Mouse (Mus musculus): Measurements from ENCODE around the gene Hfe2. TPM values are rescaled to one million over a fixed set of nuclear protein-coding genes. Genes with fewer than 3 reads are reported as not detected.

The Hfe2 gene
- polyA plus RNA-seq, 3 experiments from 2014 or later: not detected

DNA sequence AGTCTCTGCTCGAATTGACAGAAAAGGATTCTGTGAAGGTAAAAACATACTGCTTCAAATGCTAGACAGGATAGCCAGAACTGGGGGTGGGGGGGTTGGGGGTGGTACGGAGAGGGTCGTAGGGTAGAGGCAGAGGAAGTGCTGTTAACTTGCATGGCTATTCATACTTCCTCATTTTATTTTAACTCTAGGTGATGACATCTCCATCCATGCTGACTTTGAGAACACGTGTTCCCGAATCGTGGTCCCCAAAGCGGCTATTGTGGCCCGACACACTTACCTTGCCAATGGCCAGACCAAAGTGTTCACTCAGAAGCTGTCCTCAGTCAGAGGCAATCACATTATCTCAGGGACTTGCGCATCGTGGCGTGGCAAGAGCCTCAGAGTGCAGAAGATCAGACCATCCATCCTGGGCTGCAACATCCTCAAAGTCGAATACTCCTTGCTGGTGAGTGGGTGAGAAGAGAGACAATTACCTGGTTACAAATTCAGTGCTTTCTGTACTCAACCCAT is 34.5 kb downstream of the Hfe2 start:
- ATAC-seq: no peak

DNA sequence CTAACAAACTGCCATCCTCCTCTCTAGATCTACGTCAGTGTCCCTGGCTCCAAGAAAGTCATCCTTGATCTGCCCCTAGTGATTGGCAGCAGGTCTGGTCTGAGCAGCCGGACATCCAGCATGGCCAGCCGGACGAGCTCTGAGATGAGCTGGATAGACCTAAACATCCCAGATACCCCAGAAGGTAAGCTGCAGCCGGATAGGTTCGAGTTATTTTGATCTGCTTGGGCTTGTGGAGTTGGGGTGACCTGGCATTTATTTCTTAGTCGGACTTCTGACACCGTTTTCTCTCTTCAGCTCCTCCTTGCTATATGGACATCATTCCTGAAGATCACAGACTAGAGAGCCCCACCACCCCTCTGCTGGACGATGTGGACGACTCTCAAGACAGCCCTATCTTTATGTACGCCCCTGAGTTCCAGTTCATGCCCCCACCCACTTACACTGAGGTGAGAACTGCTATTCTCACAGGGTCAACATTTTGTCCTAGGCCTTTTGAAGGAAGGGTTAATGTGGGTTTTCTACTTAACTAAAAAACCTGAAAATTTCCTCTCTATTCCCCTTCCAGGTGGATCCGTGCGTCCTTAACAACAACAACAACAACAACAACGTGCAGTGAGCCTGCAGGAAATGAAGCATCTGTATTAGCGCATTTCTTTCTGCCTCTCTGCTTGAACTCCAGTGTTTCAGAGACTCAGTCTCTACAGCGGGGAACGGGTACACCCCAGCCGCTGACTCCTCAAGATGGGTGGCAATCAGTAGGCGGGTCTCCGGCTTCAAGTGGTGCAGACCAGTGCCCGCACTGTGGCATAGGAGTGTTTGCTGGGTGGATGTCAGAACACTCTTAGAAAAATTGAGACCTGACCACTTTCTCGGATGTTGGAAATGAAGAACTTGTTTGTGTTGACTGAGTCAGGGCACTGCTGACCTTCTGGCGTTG is 35.2 kb downstream of the Hfe2 start:
- no peak for ATAC-seq

DNA sequence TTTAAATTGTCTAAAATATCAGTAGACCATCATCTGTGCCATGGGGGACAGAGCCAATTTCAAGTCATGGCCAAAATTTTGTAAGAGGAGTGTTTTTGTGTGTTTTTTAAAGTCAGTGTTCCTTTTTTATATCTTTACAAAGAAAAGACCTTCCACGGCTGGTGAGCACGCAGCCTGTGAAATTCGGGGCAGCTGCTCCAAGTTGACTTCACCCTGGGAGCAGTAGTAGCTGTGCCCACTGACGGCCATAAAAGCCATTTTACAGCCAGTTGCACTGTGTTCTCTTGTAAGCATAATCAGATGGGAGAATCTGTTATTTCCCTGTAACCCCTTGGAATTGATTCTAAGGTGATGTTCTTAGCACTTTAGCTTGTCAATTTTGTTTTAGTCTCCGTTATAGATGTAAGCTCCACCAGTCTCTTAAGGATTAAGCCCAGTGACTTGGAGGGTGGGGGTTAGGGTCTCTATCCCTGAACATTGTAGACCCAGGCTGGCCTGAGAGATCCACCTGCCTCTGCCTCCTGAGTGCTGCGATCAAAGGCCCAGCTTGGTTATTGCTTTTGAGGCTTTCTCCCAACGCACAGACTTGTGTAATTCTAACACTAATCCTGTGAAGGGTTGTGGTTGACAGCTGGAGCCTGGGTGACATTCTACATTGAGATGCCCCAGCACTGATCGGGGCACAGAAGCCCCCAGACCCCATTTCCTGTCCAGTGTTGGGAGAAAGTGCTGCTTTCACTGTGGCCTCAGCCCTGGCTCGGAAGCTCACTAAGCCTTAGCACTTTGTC is 36.1 kb downstream of the Hfe2 start:
- ATAC-seq: no peak

DNA sequence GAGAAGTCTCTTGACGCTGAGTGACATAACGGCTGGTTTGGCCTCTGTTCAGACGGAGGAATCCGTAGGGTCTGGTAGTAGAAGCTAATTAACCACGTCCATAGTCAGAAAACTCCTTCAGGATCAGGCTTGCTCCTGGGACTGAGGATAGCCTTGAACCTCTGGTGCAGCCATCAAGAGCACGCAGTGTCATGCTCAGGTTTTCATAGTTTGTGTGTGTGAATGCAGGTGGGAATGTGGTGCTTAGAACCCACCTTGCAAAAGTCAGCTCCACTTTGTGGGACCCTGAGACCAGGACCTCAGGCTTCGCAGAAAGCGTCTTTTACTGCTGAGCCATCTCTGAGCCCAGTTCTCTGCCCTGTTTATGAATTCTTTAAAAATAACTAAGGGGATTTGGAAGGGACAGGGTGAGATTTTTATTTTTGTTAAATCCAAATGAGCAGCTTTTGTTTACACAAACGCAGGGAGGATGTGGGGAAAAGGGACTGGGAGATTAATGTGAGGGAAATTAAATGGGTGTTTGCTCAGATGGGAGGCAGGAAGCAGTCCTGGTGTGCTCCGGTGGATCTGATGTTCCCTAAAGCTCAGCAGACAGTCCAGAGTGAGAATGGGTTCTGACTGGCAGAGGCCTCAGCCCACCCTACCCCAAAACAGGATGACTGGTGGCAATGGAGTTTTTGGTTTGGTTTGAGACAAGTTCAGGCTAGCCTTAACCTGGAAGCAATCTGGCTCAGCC is 37.1 kb downstream of the Hfe2 start:
- ATAC-seq: no peak

DNA sequence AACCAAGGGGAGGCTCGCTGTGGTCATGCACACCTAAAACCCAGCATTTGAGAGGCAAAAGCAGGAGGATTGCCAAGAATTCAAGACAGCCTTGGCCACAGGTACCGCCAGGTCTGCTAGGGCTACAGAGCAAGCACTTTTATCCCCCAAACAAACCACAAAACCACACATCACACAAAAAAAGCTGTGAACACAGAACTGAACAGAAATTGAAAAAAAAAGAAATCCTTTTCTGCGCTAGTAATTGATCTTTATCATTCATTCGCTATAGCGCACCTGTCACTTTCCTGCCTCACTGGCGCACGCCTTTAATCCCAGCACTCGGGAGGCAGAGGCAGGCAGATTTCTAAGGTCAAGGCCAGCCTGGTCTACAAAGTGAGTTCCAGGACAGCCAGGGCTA is 38.3 kb downstream of the Hfe2 start:
- ATAC-seq: no peak

DNA sequence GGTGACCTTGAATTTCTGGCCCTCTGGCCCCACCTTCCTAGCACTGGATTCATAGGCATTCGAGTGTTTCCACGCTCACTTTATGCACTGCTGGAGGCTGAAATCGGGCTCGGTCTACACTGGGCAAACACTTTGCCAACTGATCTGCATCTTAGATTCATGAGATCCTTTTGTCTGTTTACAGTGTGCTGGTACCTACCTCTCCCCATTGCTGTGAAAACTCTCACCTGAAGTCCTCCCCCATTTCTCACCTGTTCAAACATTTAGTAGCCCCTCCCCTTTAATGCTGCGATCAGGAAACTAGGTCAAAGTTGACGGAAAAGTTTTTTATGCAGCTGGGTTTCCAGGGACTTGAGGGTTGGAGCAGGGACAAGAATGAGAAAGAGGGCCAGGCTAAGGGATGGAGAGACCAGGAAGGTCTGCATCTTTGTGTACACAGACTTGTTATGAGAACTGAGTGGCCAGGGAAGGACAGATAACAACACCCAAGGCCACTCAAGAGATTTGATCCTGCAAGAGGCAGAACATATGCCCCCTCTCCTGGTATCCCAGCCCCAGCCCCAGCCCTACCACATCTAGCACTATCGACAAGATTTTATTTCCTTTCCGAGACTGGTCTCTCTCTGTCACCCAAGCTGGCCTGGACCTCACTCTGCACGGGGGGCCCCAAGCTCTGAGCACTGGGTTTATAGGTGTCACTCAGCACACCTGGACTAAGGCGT is 39.1 kb downstream of the Hfe2 start:
- ATAC-seq: no peak

DNA sequence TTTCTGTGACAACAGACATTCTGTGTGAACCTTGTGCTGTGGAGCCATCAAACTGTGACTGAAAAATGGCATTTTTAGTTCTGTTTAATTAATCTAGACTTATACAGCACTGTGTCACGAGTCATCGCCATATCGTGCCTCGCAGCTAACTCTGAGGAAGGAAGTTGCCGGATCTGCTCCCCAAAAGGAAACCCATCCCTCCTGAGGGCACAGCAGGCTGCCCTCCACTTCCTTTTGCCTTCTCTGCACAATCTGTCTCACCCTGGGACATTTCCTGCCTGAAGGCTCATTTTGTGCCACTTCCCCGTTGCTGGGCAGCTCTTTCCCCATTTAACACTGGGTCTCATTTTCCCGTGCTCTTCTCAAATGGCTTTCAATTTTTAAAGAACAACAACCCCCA is 39.7 kb downstream of the Hfe2 start:
- peak; percentile 81 for ATAC-seq

DNA sequence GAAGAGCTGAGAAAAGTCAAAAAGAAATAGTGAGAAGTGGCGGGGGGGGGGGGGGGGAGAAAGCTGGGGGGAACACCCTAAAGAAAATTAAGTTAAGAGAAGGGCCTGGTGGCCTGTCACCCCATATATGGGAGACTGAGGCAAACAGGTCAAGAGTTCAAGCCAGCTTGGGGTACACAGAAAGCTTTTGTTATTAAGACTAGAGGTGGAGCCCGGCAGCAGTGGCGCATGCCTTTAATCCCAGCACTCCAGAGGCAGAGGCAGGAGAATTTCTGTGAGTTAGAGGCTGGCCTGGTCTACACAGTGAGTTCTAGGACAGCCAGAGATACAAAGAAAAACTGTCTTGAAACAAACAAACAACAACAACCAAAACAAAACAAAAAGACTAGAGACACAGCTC is 40.1 kb downstream of the Hfe2 start:
- no peak for ATAC-seq

DNA sequence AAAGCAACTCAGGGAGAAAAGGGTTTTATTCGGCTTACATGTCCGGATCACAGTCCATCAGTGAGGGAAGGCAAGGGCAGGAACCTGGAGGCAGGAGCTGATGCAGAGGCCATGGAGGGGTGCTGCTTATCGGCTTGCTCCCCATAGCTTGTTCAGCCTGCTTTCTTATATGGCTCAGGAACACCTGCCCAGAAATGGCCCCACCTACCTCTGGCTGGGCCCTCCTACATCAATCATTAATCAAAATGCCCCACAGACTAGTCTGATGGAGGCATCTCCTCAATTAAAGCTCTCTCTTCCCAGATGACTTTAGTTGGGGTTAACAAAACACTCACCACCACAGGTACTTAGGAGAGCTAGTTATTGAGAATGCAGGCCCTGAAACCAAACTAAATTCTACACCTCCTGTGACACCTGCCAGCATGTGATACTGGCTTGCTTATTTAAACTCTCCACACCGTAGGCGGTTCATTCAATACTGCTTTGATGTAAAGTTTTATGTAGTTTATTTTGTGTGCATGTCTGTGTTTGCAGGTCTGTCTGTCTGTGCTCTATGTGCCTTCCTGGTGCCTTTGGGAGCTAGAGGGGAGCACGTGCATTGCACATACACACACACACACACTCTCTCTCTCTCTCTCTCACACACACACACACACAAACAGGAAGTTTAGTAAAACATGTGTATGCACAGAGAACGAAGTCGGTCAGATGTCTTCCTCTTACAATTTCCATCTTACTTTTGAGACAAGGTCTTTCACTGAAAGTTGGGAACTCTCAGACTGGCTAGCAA is 41.9 kb downstream of the Hfe2 start:
- ATAC-seq: peak; percentile 42

DNA sequence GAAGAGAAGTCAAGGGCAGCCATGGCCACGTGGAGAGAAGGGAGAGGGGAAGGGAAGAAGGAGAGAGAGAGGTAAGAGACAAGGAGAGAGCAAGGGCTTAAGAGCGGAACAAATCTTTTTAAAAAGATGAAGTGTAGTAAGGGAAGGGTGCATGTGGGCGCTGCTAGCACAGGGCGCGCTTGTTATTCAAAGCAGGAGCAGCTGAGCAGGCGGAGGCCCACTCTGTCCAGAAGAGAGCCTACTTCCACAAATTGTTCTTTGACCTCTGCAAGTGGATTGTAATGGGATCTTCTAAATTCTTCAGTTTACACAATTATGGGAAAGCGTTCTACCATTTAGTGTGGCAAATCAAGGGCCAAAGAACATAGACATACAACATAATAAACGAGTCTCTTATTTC is 43.6 kb downstream of the Hfe2 start:
- ATAC-seq: no peak

DNA sequence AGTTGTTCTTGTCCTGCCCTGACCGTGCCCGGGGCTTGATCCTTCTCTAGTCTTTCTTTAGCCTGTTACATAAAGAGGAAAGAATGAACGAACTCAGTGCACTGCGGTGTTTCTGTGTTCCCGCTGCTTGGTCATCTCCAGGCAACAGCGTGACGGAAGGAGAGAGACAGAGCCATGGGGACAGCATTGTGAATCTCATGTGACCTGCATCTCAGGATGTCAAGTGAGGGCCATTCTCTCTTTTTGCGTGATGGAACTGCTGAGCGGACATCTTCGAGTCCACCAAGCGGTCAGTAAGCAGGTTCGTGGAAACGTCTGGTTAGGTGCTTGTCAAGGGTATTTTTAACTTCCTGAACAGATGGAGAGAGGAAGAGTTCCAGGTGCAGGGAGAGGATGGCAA is 44.5 kb downstream of the Hfe2 start:
- no peak for ATAC-seq

DNA sequence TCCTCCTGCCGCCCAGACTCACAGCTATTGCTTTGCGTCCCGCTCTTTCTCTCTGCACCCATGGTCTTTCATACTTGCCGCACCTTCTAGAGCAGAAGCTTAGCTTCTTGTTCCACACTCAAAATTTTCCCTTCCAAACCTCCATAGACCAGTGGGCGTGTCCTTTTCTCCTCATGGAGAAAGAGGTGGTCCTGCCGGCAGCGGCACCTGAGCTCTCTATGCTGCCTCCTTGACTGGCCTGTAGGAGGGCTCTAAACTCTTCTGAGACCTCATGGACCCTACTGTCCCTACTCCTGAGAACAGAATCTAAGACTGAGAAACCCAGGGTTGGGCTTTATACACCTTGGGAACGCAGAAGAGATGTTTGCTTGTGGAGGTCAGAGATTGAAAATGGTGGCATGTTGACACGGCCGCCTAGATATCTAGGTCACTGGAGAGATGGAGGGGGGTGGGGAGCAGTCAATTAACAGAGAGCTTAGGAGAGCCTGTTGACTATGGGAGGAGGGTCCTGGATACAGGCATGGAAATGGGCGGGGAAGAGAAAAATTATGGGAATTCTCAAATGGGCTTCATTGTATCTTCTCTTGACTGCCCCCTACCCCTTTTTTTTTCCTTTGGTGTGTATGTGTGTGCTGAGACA is 45.1 kb downstream of the Hfe2 start:
- ATAC-seq: no peak

DNA sequence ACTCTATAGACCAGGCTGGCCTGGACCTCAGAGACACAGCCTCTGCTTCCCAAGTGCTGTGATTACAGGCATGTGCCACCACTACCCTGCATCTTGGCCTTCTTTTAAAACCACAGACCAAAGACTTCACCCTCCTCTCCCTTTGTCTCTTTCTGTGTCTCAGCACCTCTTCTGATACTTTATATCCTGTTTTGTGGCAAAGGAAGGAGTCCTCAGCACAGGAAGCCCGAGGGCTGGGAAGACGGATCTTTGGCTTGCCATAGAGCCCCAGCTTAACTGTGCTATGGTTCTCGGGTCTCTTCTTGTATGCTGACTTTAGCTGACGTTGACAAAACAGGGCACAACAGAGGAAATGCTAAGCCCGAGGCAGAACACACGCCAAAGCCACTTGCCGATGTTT is 45.7 kb downstream of the Hfe2 start:
- peak; percentile 73 for ATAC-seq

DNA sequence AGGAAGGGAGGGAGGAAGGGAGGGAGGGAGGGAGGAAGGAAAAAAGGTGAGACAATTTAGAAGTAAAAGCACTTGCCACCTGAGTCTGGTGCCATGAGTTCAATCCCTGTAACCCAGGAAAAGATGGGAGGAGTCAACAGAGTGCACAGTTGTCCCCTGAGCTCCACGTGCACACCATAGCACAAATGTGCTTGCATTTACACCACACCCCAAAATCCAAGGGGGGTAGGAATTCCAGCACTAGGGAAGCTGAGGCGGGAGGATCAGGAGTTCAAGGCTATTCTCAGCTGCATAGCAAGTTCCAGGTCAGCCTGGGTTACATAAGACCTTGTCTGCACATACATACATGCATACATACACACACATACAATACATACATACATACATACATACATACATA is 46.4 kb downstream of the Hfe2 start:
- ATAC-seq: no peak

DNA sequence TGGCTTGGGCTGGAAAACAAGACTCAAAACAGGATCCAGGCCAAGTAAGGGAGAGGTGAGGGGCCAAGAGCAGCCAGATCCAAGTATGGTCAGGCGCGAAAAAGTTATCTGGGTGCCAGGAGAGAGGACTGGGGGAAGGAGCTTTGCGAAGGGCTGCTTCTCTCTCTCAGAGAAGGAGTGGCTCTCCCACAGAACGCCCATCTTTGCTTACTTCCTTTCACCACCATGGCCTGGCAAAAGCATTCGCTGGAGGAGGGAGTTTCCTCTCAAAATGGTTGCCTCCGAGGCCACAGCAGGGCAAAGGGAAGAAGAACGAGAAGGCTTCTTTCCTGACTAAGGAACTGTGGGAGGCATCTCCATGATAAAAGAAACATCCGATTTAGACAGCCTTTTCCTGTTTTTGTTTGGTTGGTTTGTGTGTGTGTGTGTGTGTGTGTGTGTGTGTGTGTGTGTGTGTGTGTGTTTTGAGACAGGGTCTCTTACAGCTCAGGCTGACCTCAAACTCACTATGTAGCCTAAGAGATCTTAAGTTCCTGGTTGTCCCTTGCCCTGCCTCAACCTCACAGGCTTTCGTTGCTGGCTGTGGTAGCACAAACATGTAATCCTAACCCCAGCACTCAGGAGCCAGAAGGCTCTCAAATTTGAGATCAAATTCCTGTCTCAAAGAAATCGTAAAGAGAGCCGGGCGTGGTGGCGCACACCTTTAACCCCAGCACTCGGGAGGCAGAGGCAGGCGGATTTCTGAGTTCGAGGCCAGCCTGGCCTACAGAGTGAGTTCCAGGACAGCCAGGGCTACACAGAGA is 47.1 kb downstream of the Hfe2 start:
- ATAC-seq: no peak

DNA sequence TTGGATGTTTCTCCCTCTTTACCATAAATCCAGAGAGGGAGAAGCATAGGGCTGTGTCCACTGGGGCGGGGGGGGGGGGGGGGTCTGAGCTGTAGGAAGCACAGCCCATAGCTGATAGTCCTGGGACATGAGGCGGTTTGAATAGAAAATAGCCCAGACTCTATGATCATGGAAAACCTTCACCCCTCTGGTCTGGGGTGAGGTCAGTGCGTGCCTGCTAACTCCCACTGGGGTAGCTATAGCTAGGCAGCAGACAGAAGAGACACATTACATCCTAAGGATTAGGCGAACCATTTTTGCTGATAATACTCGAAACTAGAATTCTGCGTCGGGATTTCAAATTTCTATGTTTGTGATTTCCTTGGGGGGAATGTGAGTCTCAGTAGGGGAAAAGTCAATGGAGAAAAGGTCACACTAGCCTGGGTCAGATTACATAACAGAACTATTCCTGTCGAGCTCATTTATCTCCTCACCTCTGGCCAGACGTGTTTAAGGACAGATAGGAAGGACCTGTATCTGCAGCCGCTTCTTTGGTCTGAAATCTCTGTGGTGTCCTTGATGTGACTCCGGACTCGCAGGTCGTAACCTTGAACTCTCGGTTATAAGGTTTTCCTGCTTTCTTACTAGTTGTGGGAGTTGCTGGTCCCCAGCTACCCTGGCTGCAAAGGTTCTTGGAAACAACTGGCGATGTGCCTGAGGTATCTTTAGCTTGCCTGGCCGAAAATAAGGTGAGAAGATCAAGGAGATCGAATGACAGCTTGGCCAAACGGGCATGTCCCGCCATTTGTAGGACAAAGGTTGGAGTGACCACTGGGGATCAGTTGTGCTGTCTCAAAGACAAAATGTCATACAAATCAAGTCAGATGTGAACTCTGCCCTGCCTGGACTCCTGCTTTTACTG is 48.9 kb downstream of the Hfe2 start:
- ATAC-seq: no peak

DNA sequence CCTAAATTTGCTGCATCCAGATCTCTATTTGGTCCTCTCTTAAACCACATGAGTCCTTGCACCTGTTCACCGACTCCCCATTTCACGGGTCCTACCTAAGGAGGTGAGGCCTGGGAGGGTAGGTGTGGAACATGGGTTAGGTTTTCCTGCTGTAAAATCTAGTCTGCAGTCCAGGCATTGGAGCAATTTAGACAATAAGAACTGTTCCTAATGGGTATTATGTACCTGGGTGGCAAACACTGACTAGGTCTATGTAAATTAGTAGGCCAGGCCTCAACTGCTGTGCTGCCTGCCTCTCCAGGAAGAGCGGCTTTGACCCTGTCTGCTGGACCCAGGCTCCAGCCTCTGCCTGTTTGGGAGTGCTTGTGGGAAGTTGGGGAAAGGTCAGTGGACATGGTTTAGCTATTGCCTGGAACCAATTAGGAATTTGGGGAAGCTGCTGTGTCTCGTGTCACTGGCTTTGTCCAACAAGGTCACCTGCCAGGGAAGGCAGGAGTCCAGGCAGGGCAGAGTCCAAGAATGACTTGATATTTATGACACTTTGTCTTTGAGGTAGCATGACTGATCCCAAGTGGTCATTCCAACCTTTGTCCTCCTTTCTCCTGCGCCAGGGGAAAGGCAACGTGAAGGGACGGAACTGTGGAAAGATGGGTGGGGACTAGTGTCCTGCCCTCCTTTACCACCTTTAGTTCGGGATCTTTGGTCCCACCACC is 50.5 kb downstream of the Hfe2 start:
- ATAC-seq: no peak

DNA sequence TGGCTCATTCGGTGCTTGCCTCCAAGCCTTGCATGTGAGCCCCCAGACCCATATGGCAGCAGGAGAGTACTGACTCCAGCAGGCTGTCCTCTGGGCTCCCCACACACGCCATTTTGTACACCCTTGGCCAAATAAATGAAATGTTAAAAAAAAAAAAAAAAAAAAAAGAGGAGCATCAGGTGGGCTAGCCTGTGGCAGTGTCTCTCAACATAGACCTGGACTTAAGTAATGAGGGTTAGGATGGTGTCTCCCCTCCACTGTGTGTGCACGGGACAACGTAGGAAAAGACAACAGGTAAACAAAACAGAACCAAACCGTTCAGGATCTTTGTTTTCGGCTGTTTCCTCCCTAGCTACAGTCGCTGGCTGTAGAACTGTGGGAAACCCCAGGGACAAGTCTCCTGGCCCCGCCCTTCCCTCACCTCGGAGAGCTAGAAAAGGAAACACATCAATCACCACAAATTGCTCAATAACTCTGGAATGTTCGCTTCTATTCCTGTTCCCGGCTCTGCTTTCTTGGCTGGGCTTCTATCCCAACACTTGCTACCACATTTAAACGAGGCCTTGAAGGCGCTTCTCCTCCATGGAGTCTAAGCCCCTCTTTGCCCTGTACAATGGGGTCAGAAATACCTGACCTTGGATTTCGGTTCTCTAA is 51.2 kb downstream of the Hfe2 start:
- ATAC-seq: no peak
